Mouse (Mus musculus): ENCODE data around the gene Cdhr5.
A peak's percentile ranks its signal among the peaks of the same experiment; 100 is the strongest.

Gene Cdhr5

DNA sequence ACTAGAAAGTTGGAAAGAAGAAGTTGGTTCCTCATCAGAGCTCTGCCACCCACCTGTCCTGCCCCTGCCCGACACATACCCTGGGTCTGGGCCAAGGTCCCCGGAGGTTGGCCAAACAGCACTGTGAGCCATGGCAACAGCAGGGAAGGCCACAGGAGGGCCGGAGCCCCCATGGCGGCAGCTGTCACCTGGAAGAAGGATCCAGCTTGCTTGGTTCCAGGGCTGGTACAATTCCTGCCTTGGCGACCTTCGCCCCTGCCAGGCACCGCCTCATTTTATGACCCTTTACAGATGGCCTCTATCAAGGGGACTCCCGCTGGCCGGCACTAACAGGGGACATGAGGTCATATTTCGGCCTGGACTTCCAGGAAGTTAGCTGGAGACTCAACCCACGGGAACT lies at the start of gene Cdhr5:
Cdhr5 (minus strand) TSS at position 241 of the 400 bp plus-strand sequence.
- no peak for DNase-seq (ENCODE audit: low spot score)

GRCm38 (mm10) chr7:141324686-141325085 lies 48.1 kb upstream of the Cdhr5 start:
- no peak for DNase-seq (ENCODE audit: low spot score)

GRCm38 (mm10) chr7:141319446-141319845 lies 42.9 kb upstream of the Cdhr5 start:
- DNase-seq (ENCODE audit: low spot score), result no peak

DNA sequence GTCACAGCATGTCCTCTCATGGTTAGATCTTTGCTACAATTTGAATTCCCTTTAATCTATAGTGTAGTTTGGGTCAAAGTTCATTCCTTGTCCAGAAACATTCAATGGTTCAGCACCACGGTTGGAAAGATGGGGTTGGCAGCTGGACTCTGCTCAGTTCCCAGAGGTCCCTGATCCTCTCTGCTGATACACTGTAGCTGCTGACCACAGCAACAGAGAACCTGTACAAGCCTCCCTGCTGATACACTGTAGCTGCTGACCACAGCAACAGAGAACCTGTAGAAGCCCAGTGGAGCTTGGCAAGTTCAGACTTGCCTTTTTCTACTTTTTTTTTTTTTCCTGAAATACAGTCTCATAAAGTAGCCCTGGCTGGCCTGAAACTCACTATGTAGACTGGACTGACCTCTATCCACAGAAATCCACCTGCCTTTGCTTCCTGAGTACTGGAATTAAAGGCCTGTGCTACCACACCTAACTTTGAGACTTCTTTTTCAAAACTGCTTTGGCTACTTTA lies 41.1 kb upstream of the Cdhr5 start:
- no peak for DNase-seq (ENCODE audit: low spot score)

DNA sequence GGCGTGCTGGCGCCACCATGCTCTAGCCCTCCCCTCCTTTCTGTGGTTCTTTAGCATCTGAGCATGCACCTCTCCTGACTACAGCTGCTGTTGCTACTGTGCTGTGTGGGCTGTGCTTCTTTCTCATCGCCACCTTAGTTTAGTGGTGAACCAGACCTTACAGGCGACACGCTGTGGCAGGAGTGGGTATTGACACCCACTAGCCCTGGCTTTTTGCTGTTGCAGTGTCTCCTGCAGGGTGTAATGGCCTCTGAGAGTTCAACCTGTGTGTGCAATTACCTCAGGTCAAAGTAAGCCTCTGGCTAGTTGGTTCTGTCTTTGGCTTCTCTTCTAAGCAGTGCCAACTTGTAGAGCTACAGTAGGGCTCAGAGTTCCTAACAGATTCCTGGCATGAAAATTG lies 39.4 kb upstream of the Cdhr5 start:
- DNase-seq (ENCODE audit: low spot score), result peak; percentile 60

DNA sequence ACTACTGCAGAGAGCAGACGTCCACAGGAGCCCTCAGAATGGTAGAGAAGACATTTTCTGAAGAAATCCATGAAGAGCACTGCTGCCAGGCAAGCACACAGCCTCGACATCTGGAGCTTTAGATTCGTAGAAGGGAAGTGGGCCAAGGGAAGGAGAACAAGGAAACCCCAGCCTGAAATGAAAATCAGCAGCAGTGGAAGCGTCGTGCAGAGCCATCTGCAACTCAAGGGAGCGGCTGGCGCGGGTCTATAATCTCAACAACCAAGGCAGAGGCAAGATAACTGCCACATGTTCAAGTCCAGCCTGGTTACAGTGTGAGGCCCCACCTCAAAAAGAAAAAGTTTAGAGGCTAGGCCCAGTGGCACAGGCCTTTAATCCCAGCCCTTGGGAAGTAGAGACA lies 38.5 kb upstream of the Cdhr5 start:
- no peak for DNase-seq (ENCODE audit: low spot score)

DNA sequence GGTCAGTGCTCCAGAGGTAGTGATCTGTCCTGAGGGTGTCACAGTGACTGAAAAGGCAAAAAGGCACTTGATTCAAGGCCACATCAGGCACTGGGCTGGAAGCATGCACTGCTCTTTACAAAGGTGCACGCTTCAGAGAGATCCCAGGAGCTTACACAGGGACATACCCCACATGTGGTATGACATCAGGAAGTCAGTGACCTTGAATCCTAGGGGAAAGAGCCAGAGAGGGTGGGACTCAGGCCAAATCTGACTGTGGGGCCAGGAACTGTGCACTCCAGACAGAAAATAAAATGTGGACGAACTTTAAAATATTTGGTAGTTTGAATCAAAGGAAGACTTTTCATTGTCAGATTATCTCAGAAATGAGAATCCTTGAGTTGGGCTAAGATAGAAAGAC lies 37.8 kb upstream of the Cdhr5 start:
- DNase-seq (ENCODE audit: low spot score), result no peak

GRCm38 (mm10) chr7:141304537-141304936 lies 28.0 kb upstream of the Cdhr5 start:
- no peak for DNase-seq (ENCODE audit: low spot score)

DNA sequence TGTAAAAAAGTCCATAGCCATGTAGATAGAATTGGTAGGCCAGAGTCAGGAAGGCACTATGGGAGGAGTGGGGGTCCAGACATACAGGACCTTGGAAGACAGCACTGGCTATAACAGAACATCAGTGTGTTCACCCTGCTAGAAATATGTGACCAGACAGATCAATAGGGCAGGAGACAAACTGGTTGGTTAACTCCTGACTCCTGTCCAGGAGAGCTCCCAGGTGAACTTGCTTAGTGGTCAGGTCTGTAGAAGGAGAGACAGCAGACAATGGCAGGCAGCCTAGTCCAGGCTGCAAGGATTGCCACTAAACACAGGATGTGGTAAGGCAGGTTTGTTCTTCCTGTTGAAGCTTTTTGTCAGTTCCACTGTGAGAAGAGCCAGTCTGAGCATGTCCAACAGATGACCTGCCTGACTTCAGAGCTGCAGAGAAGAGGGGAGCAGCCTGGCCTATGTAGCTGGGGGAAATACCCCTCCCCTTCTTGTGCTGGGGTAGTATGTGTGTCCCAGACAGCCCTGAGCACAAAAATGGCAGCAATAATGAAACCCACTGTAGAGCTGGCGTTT lies 26.2 kb upstream of the Cdhr5 start:
- no peak for DNase-seq (ENCODE audit: low spot score)

DNA sequence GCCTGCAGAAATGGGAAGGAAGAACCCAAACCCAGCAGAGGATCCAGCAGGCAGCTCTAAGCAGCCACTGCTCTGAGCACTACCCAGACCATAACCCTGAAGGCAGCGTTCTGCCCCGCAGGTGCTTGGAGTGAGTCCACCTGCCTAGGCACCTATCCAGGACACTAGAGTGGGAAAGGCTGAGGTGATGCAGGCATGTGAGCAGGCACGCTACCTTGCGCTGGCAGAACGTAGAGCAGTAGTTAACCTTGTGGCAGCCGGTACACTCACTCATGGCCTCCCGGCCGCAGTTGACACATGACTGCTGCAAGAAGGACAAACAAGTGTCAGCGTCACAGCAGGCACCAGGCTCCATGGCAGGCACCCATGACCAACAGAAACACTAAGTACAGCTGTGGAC lies 24.8 kb upstream of the Cdhr5 start:
- no peak for DNase-seq (ENCODE audit: low spot score)

- no peak for DNase-seq (ENCODE audit: low spot score)
Observed at GRCm38 (mm10) chr7:141299175-141299574, 22.6 kb upstream of the Cdhr5 start.

DNA sequence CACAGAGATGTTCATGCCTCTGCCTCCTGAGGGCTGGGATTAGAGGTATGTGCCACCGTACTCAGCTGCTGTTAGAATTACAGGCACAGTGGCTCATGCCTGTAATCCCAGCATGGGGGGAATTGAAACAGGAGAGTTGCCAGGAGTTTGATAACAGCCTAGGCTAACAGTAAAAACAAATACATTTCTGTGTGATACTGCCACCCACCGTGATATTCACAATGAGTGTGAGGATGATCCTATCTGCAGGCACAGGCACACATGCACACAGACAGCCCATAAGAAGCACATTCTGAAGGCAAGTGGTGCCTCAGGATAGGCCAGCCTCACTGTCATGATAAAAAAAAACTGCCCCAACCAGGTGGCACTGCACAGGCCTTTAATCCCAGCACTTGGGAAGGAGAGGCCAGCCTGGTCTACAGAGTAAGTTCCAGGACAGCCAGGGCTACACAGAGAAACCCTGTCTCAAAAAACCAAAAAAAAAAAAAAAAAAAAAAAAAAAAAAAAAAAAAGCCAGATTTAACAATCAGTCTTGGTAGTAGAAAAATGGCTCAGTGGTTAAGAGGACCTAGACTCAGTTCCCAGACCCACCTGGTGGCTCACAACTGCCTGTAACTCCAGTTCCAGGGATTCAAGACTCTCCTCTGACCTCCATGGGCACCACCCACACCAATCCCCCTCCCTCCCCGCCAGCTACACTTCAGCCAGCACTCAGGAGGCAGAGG lies 21.5 kb upstream of the Cdhr5 start:
- no peak for DNase-seq (ENCODE audit: low spot score)

DNA sequence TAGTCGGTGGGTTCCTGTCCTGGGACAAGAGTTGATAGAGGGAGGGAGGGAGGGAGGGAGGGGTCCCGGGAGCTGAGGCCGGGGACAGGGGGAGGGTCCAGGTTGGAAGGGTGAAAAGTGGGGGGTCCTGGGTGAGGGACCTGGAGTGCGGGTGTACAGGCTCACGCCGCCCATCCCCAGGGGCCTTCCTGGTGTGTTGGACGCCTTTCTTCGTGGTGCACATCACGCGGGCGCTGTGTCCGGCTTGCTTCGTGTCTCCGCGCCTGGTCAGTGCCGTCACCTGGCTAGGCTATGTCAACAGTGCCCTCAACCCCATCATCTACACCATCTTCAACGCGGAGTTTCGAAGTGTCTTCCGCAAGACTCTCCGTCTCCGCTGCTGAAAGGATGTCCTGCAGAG lies 17.9 kb upstream of the Cdhr5 start:
- no peak for DNase-seq (ENCODE audit: low spot score)

DNA sequence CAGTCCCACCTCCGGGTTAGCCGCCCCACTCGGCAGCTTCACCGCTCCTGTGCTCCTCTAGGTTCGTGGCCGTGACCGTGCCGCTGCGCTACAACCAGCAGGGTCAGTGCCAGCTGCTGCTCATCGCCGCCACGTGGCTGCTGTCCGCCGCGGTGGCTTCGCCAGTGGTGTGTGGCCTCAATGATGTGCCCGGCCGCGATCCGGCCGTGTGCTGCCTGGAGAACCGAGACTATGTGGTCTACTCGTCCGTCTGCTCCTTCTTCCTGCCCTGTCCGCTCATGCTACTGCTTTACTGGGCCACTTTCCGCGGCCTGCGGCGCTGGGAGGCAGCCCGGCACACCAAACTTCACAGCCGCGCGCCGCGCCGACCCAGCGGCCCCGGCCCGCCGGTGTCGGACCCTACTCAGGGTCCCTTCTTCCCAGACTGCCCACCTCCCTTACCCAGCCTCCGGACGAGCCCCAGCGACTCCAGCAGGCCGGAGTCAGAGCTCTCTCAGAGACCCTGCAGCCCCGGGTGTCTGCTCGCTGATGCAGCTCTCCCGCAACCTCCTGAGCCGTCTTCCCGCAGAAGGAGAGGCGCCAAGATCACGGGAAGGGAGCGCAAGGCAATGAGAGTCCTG lies 17.4 kb upstream of the Cdhr5 start:
- no peak for DNase-seq (ENCODE audit: low spot score)

- DNase-seq (ENCODE audit: low spot score), result no peak
Observed at GRCm38 (mm10) chr7:141292583-141293388, 16.2 kb upstream of the Cdhr5 start.

GRCm38 (mm10) chr7:141291921-141292582 lies 15.5 kb upstream of the Cdhr5 start, which contains the start of gene Drd4:
Drd4 (plus strand) TSS chr7:141292006.
- DNase-seq (ENCODE audit: low spot score), result peak; percentile 51

- no peak for DNase-seq (ENCODE audit: low spot score)
Observed at GRCm38 (mm10) chr7:141288042-141288441, 11.5 kb upstream of the Cdhr5 start.

GRCm38 (mm10) chr7:141282756-141283155 lies 6.2 kb upstream of the Cdhr5 start:
- DNase-seq (ENCODE audit: low spot score), result no peak

DNA sequence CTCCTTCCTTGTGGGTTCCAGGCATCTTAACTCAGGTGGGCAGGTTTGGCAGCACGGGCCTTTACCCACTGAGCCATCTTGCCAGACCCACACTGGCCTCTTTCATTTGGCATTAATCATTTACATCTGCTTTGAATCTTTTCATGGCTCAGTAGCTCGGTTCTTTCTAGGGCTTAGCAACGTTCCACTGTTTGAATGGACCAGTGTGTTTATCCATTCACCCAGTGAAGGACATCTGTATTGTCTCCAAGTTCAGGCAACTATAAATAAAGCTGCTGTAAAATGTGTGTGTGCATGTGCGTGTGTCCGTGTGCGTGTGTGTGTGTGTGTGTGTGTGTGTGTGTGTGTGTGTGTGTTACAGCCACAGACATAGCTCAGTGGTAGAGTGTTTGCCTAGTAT lies 4.9 kb upstream of the Cdhr5 start:
- DNase-seq (ENCODE audit: low spot score), result no peak

GRCm38 (mm10) chr7:141278766-141279590 lies 2.4 kb upstream of the Cdhr5 start, which contains the start of gene Sct:
Sct (minus strand) TSS chr7:141279133.
- peak; percentile 39 for DNase-seq (ENCODE audit: low spot score)
